Comparison of ENCODE assay signal across 9 mouse cellular contexts in genomic region chr17:32027666-32028065, GRCm38 (mm10). TPM values are rescaled to one million over a fixed set of nuclear protein-coding genes. Genes with fewer than 3 reads are reported as not detected.
A peak's percentile ranks its signal among the peaks of the same experiment; 100 is the strongest.
DNase-seq lines count a peak whose midpoint lies in the region; ATAC-seq and TF ChIP-seq lines count a peak whose summit lies in the region.
"Had no signal": no experiment of that assay in that cellular context is flagged by ENCODE, and none has a peak within 500 bp of the region (broad histone marks: within the 10 kb centered on the region; RNA-seq: fewer than 3 reads in every experiment).

No protein-coding gene starts in this region.

- no peak for TF ChIP-seq POLR2A in lung, adult 2 months (IDR thresholded peaks at IDR 0.05; ENCODE audit: borderline replicate concordance, extremely low read depth, low read depth, low read length)

- no peaks in the 10 kb centered on the region for H3K36me3 ChIP-seq in lung, embryonic 14.5 days (ENCODE audit: insufficient read depth)
- H3K36me3 ChIP-seq: neural tube, embryonic 12.5 days had no signal

- H3K27me3 ChIP-seq in lung, embryonic 14.5 days (ENCODE audit: insufficient read depth, low read length): no peaks in the 10 kb centered on the region
- H3K27me3 ChIP-seq: neural tube, embryonic 12.5 days had no signal

- no peak overlapping the region for H3K4me3 ChIP-seq in lung, embryonic 14.5 days (ENCODE audit: low read depth, low read length)
- no peak overlapping the region for H3K4me3 ChIP-seq in lung, adult 2 months (replicated peaks; ENCODE audit: extremely low read depth, low read depth, low read length)
- H3K4me3 ChIP-seq: neural tube, embryonic 12.5 days had no signal

- no peak overlapping the region for H3K4me2 ChIP-seq in lung, embryonic 14.5 days
- H3K4me2 ChIP-seq: neural tube, embryonic 12.5 days had no signal

- no peak overlapping the region for H3K9ac ChIP-seq in lung, embryonic 14.5 days
- H3K9ac ChIP-seq: neural tube, embryonic 12.5 days had no signal

- no peak for ATAC-seq in cerebellum, adult (ENCODE audit: insufficient number of reproducible peaks, low FRiP score, low TSS enrichment)
- ATAC-seq in lung, embryonic 14.5 days (ENCODE audit: insufficient read depth): peak; percentile 19; the same call in 1 of the 2 replicates

- TF ChIP-seq CTCF in lung, embryonic 14.5 days (IDR thresholded peaks at IDR 0.05; ENCODE audit: low read depth): peak; percentile 69
- no peak for TF ChIP-seq CTCF in lung, adult 2 months (IDR thresholded peaks at IDR 0.05; ENCODE audit: insufficient read depth, low read length)

- H3K27ac ChIP-seq in lung, embryonic 14.5 days (ENCODE audit: low read depth): no peak overlapping the region
- H3K27ac ChIP-seq: neural tube, embryonic 12.5 days had no signal

- H3K9me3 ChIP-seq in lung, embryonic 14.5 days (ENCODE audit: low read depth, low read length): no peaks in the 10 kb centered on the region
- H3K9me3 ChIP-seq: neural tube, embryonic 12.5 days had no signal

- 26% methylated on average over 3 of the region's 3 CpGs for whole genome bisulfite sequencing in lung, embryonic 14.5 days
- WGBS in lung, adult 2 months: 26% methylated on average over 3 of the region's 3 CpGs

- DNase-seq in cerebellum, postnatal 14 days: peak; percentile 37 to 38
- DNase-seq in lung, embryonic 14.5 days: peak; percentile 87
- DNase-seq in lung, adult 2 months: no peak
- DNase-seq in embryo, embryonic 10.5 days (ENCODE audit: low spot score): peak; percentile 78
- DNase-seq in mesoderm, embryonic 11.5 days (ENCODE audit: low read depth, low spot score): peak; percentile 50
- DNase-seq in right cerebral cortex, postnatal 4 days: no peak
- DNase-seq in cerebellum, postnatal 36 days: no peak

- H3K4me1 ChIP-seq in lung, embryonic 14.5 days (ENCODE audit: insufficient read depth): peaks cover 5% of the 10 kb centered on the region; the same call in 1 of the 2 replicates
- H3K4me1 ChIP-seq in lung, adult 2 months (ENCODE audit: control insufficient read depth, insufficient read depth, low read length): peaks cover 6% of the 10 kb centered on the region
- H3K4me1 ChIP-seq: neural tube, embryonic 12.5 days had no signal

RNA-seq across cellular contexts. Expression of gene Rrp1b, which starts 8.2 kb away (rescaled TPM):
- polyA plus RNA-seq in lung, embryonic 14.5 days (2014; fragmentation: Nextera tagmentation; extraction: Ambion mirVana): 76.5 and 77.5 TPM in 2 replicates
- 10.0 and 12.6 TPM in 2 replicates for polyA plus RNA-seq in lung, adult 2 months (2012; rRNA removed)

RNA-seq across cellular contexts. Expression of gene Hsf2bp, which starts 8.5 kb away (rescaled TPM):
- 0.38 and 0.55 TPM in 2 replicates for polyA plus RNA-seq in lung, embryonic 14.5 days (2014; fragmentation: Nextera tagmentation; extraction: Ambion mirVana)
- 0.38 and 0.42 TPM in 2 replicates for polyA plus RNA-seq in lung, adult 2 months (2012; rRNA removed)

Comparison
In these comparisons a context has a peak if more than half of its experiments do, and no peak if none do; other contexts are left out.
1. DNase-seq: peak in cerebellum, postnatal 14 days (2 of 2), lung, embryonic 14.5 days (single experiment), embryo, embryonic 10.5 days (single experiment) and mesoderm, embryonic 11.5 days (single experiment); none in lung, adult 2 months (single experiment), right cerebral cortex, postnatal 4 days (single experiment) and cerebellum, postnatal 36 days (0 of 2).